Mouse (Mus musculus): ENCODE data around the gene Bptf.
"Not testable (repeated sequence)": the region's sequence is repeated elsewhere in the genome, so short reads cannot be mapped to it uniquely, and the experiment has no call there.

Bptf gene

GRCm38 (mm10) chr11:107059634-107060033 lies 72.3 kb downstream of the Bptf start:
- DNase-seq (ENCODE audit: inconsistent age in 2 of 2, low spot score in 1 of 2): not testable (repeated sequence)

- DNase-seq (ENCODE audit: inconsistent age in 2 of 2, low spot score in 1 of 2): peak in 1 of 2 experiments; percentile 60
These were observed 74.5 kb downstream of the Bptf start for GRCm38 (mm10) chr11:107057391-107057790.

DNA sequence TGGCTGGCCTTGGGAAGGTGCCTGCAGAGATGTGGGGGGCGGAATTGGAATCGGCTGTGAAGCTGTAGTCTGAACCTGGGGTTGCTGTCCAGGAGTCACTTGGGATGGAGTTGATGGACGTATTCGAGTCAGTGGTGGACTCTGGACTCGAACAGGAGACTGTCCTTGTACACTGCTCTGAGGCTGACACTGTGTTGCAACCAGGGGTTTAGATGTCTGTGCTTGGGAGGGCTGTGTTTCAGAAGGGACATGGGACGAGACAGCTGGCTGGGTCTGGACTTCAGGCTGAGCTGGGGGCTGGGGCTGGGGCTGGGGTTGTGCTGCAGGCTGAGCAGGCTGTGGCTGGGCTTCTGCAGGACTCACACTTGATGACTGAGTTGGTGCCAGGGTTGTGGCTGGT lies 77.1 kb downstream of the Bptf start:
- DNase-seq (ENCODE audit: inconsistent age in 2 of 2, low spot score in 1 of 2): no peak

DNA sequence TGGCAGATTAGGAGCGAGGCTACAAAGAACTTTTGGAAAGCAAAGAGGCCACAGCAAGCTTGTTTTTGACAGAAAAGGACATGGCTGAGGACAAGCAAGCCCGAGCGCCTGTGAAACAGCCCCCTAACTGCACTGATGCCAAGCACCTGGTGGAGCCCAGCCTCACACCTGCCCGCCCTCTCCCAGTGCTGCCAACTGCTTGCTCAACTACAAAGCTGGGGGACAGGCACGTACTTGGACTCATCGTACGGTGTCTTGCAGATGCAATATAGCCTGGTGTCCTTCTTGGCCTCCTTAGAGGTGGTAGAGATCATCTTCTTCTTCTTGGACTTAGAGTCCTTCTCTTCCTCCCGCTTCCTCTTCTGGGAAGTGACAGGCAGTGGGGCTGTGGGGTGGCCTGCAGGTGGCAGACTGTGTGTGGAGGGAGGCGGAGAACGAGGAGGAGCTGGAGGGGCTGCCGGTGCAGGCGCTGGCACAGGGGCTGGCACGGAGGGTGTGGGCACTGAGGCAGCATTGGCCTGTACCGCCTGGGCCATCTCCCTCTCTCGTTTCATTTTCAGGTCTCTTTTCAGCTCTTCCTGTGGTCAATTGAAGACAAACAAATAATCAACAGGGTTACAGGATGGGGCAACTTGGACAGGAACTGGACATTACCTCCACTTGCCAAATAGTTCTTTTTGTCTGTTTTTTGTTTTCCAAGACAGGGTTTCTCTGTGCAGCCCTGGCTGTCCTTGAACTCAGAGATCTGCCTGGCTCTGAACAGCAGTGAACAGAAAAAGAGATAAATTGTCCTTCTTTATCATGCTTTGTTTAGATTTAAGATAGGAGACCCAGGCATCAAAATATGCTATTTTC lies 84.9 kb downstream of the Bptf start:
- DNase-seq (ENCODE audit: inconsistent age in 2 of 2, low spot score in 1 of 2): no peak

DNA sequence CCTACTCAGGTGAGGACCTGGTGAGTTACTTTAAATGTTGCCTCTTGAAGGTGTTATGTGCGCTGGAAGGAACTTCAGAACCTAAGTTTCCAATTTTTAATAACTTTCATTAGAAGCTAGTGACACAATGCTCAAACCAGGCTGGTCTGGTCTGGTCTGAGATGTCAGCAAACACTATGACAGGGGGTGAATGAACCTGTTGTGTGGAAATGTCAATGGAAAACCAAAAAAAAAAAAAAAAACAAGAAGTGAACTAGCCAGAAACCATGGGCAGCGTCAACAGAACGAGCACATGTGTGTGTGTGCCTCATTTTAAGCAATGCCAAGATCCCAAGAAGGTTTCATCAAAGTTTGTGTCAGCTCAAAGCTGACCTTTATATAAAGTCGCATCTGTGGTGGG lies 86.4 kb downstream of the Bptf start:
- no peak for DNase-seq (ENCODE audit: inconsistent age in 2 of 2, low spot score in 1 of 2)

DNA sequence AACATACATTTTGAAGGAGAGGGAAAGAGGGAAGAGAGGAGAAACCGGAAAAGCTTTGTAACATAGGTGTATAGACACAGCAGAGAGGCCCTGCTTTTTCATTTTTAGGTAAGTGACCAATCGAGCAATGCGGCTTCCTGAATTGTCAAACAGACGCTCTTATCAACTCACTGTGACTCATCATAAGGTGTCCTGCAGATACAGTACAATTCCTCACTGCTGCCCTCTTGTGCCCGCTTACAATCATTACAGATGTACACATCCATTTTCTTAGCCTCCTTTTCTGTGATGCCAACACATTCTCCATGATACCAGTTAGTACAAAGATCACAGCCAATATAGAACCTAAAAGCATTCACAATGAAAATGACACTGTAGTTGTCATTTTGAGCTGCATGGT lies 87.6 kb downstream of the Bptf start:
- DNase-seq (ENCODE audit: inconsistent age in 2 of 2, low spot score in 1 of 2): peak; percentile 75 to 92

GRCm38 (mm10) chr11:107043361-107043760 lies 88.6 kb downstream of the Bptf start:
- no peak for DNase-seq (ENCODE audit: inconsistent age in 2 of 2, low spot score in 1 of 2)

DNA sequence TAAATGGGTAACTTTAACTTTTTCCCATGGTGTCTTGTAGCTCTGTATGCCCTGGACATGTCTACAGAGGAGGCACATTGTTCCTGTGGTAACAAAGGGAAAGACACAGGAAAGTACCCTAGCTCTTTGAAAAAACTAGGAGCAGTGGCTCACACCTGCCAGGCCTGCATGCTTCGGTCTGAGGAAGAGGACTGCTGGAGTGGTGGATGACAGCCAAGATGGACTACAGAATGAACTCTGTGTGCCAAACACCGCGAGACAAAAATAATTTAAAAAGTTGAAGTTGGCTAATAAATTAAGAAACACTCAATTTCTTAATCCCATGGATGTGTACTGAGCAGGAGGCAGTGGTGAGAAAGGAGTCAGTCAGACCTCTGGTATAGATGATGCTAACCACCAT lies 90.5 kb downstream of the Bptf start:
- no peak for DNase-seq (ENCODE audit: inconsistent age in 2 of 2, low spot score in 1 of 2)

DNA sequence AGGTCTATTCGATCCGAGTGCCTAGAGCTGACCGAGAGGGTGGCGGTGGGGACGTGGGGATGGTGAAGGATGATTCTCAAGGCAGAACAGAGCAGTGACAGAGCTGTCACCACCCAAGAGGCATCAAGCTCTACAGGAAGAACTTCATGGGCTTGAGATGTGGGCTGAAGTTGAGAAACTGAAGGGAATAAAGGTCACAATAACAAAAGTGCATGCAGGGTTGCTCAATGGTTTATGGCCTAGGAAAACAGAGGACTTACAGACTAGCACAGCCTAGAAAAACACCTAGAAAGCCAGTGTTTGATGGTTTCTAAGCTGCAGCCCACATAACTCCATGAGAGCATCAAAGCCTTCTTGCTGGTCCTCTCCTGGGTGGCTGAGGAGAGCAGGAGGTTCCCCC lies 92.5 kb downstream of the Bptf start:
- no peak for DNase-seq (ENCODE audit: inconsistent age in 2 of 2, low spot score in 1 of 2)

- DNase-seq (ENCODE audit: inconsistent age in 2 of 2, low spot score in 1 of 2): no peak
These were observed 97.7 kb downstream of the Bptf start for GRCm38 (mm10) chr11:107034085-107034810.

DNA sequence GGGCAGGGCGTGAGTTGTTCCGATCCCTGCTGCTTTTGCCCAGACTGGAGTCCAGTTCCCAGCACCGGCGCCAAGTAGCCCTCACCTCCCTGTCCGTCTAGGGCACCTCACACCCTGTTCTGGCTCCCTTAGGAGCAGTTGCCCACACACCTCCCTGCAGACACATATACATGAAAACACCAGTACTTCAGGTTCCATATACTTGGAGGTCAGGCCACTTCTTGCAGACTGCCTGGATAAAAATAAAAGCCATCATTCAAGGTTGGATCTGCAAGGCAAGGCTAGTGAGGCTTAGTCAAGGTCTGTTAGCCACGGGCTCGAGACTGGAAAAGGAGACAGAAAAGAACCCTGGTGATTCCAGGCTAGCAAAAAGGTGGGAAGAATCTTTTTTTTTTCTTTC lies 100.3 kb downstream of the Bptf start:
- DNase-seq (ENCODE audit: inconsistent age in 2 of 2, low spot score in 1 of 2): peak in 1 of 2 experiments; percentile 66

- DNase-seq (ENCODE audit: inconsistent age in 2 of 2, low spot score in 1 of 2): no peak
These were observed 102.4 kb downstream of the Bptf start for GRCm38 (mm10) chr11:107029536-107029935.

DNA sequence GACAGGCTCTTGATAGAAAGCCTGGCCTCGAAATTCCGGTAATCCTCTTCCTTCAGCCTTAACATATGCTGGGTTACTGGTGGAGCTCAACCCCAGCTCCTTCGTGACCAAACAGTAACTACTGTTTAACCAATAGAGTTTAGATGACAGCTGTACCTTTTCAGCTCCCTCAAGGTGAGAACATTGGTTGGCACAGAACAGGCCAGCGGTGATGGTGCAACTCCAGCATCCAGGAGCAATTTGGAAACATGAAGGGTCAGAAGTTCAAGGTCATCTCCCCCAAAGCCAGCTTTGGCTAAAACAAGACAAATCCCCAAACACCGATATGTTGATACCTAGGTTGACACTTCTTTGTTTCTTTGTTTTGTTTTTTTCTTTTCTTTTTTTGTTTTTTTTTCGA lies 103.2 kb downstream of the Bptf start:
- DNase-seq (ENCODE audit: inconsistent age in 2 of 2, low spot score in 1 of 2): no peak

DNA sequence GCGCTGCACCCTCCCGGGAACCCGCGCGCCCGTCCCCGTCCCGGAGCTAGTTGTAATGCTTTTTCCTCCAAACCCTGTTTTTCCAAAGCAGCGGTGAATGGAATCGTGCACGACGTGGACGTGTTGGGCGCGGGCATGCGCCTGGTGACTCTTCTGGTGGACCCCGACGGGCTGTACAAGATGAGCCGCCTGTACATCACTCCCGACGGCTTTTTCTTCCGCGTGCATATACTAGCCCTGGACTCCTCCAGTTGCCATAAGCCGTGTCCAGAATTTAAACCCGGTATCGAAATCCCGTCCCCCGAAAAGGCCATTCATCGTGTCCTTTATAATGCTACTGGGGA lies 103.7 kb downstream of the Bptf start:
- no peak for DNase-seq (ENCODE audit: inconsistent age in 2 of 2, low spot score in 1 of 2)

DNA sequence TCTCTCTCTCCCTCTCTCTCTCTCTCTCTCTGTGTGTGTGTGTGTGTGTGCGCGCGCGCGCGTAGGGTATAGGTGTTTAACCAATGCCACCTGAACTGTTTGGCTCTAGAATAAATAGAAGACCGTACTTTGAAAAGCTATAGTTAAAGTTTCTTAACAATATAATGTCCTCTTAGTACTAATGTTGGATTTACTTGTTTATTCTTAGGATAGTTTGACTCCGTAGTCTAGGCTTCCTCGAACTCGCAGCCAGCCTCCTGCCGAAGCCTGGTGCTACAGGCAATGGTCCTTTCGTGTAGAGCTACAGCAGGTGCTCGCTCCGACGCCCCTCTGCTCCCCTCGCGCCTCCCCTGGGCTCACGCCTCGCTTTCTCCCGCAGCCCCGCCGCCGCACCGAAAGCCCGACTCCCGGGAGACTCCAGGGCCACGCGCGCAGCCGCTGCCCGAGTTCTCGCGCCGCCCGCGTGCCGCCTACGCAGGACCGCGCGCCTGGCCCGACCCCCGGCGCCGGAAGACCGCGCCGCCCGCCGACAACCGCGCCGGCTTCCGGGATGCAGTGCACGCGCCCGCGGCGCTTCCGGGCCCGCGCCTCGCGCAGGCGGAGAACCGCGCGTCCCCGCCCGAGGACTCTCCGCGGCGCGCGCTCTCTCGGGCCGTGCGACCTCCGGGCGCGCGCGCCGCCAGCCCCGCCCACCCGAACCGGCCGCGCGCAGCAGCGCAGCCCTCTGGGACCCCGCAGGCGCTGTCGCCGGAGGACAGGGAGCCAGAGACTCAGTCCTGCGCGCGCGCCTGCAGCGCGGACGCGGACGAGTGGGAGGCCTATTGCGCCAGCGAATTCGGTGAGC lies 104.3 kb downstream of the Bptf start:
- DNase-seq (ENCODE audit: inconsistent age in 2 of 2, low spot score in 1 of 2): peak; percentile 92 to 96

DNA sequence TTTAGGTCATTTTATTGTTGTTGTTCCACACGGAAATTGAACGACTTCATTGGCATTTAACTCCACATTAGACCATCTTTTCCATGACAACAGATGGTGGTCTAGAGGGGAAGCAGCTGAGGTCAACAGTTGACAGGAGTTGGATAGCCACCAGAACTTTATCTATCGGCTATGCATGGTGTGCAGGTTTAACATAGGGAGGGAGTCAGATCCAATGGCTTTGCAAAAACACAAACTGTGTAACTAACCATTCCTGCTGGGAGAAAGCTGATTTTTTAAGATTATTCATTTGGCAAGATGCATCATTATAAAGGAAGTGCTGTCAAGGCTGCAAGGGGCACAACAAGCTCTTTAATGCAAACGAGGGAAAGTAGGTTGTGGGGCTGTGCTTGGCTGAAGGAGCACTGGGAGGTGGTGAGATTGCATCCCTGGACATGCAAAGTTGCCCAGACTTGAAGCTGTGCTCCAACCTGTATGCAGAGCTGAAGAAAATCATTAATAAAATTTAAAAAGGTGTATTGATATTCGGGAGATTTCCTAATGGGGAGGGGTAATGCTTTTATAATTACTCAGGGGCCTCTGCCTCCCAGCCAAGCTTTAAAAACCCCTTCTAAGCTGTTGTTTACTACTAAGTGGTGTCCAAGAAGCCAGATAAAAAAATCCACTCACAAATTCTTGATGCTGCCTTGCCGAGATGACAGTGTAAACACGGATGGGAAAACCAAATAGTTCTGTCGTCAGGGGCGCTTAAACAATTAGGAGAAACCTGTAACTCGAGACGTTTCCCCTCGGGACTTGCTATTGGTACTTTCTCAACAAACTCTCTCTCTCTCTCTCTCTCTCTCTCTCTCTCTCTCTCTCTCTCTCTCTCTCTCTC lies 105.1 kb downstream of the Bptf start:
- no peak for DNase-seq (ENCODE audit: inconsistent age in 2 of 2, low spot score in 1 of 2)

GRCm38 (mm10) chr11:107025411-107026321 lies 106.3 kb downstream of the Bptf start, which contains the start of gene 1810010H24Rik:
1810010H24Rik (plus strand) TSS chr11:107025681.
- peak; percentile 26 to 65 for DNase-seq (ENCODE audit: inconsistent age in 2 of 2, low spot score in 1 of 2)

- no peak for DNase-seq (ENCODE audit: inconsistent age in 2 of 2, low spot score in 1 of 2)
These were observed 107.5 kb downstream of the Bptf start for GRCm38 (mm10) chr11:107024406-107024805.

GRCm38 (mm10) chr11:107022050-107022683 lies 109.8 kb downstream of the Bptf start:
- no peak for DNase-seq (ENCODE audit: inconsistent age in 2 of 2, low spot score in 1 of 2)

All from adrenal gland, adult (tissue).